ENCODE assay signal across 8 mouse cellular contexts in the genomic region with DNA sequence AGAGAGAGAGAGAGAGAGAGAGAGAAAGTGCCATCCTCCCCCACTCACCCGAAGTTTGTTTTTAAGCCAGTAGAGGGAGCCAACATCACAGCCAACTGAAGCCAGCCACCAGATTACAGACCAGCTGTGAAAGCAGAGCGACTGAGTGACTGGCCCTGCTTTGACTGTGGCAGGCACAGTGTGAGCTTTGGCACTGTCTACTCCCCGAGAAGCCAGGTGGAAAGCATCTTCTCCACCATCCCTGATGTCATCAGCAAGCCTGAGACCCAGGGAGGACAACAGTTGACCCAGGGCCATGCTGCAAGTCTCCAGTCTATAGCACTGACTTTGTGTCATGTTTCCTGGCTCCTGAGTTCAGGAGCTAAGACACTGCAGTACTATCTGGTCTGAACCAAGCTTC. TPM values are rescaled to one million over a fixed set of nuclear protein-coding genes. Genes with fewer than 3 reads are reported as not detected.
DNase-seq lines count a peak whose midpoint lies in the region; ATAC-seq and TF ChIP-seq lines count a peak whose summit lies in the region.

No protein-coding gene starts in this region.

- no peak for TF ChIP-seq POLR2A in thymus, adult 2 months (IDR thresholded peaks at IDR 0.05; ENCODE audit: control insufficient read depth, extremely low read depth, insufficient read depth, low read length, poor library complexity)
- no peak for TF ChIP-seq POLR2A in small intestine, adult 2 months (IDR thresholded peaks at IDR 0.05; ENCODE audit: low read depth, low read length)

- intact Hi-C loops in left cerebral cortex, postnatal 4 days (cut with DNase I): loop anchor here (2.0 to 5.0 kb wide), 2 partner anchors 77 to 200 kb away; a partner anchor contains a TSS

- H3K4me1 ChIP-seq in thymus, adult 2 months (replicated peaks; ENCODE audit: control insufficient read depth, insufficient read depth, low read length): no peaks in the 10 kb centered on the region
- peaks cover 4% of the 10 kb centered on the region for H3K4me1 ChIP-seq in midbrain, embryonic 11.5 days (ENCODE audit: control insufficient read depth, insufficient read depth, low read length)
- H3K4me1 ChIP-seq in small intestine, adult 2 months (ENCODE audit: control insufficient read depth, insufficient read depth, insufficient read length, low read length): peaks cover 2% of the 10 kb centered on the region; the same call in 1 of the 2 replicates

- peak; percentile 21 for DNase-seq in thymus, adult 2 months
- DNase-seq in thymus, postnatal 36 days: no peak
- DNase-seq in embryo, embryonic 11.5 days (ENCODE audit: low read depth, low spot score): peak; percentile 67
- DNase-seq in kidney, adult 18-20 months: peak; percentile 70
- peak; percentile 69 for DNase-seq in left cerebral cortex, postnatal 4 days
- DNase-seq in midbrain, embryonic 11.5 days (ENCODE audit: low spot score, missing footprints): peak; percentile 97

- H3K27ac ChIP-seq in thymus, adult 2 months (ENCODE audit: control insufficient read depth, insufficient read depth, low read length): no peak overlapping the region
- no peak overlapping the region for H3K27ac ChIP-seq in midbrain, embryonic 11.5 days (ENCODE audit: low read depth, low read length)
- no peak overlapping the region for H3K27ac ChIP-seq in small intestine, adult 2 months (ENCODE audit: insufficient read depth, low read depth, low read length)

- no peak overlapping the region for H3K4me3 ChIP-seq in thymus, adult 2 months (ENCODE audit: control insufficient read depth, insufficient read depth, low read length)
- H3K4me3 ChIP-seq in midbrain, embryonic 11.5 days (ENCODE audit: low read depth, low read length): no peak overlapping the region
- H3K4me3 ChIP-seq in small intestine, adult 2 months (ENCODE audit: low read depth, low read length): no peak overlapping the region

- no peaks in the 10 kb centered on the region for H3K9me3 ChIP-seq in midbrain, embryonic 11.5 days (ENCODE audit: control insufficient read depth, low read length)

- WGBS in thymus, adult 2 months: 7% methylated on average over 3 of the region's 3 CpGs
- 2% methylated on average over 3 of the region's 3 CpGs for WGBS in midbrain, embryonic 11.5 days
- 0% methylated on average over 3 of the region's 3 CpGs for WGBS in small intestine, adult 2 months

- ATAC-seq in granulocyte monocyte progenitor cell, adult 5-6 weeks (replicated peaks; ENCODE audit: poor library complexity, severe bottlenecking): peak; percentile 81
- peak; percentile 89 for ATAC-seq in midbrain, embryonic 11.5 days (ENCODE audit: low FRiP score)

- H3K27me3 ChIP-seq in thymus, adult 2 months (ENCODE audit: control insufficient read depth, insufficient read depth, low read length): no peaks in the 10 kb centered on the region
- H3K27me3 ChIP-seq in midbrain, embryonic 11.5 days (ENCODE audit: control insufficient read depth, insufficient read depth, low read length): no peaks in the 10 kb centered on the region
- H3K27me3 ChIP-seq in small intestine, adult 2 months (ENCODE audit: control insufficient read depth, insufficient read depth, low read length): no peaks in the 10 kb centered on the region

- TF ChIP-seq CTCF in thymus, adult 2 months (IDR thresholded peaks at IDR 0.05; ENCODE audit: borderline replicate concordance, control insufficient read depth, extremely low read depth, insufficient read depth, low read length, poor library complexity): no peak
- peak; percentile 82; the same call in 1 of the 2 replicates for TF ChIP-seq CTCF in small intestine, adult 2 months (IDR thresholded peaks at IDR 0.05; ENCODE audit: extremely low read depth, insufficient read length, insufficient replicate concordance, low read depth, low read length)

- no peak overlapping the region for H3K4me2 ChIP-seq in midbrain, embryonic 11.5 days

- H3K36me3 ChIP-seq in thymus, adult 2 months (ENCODE audit: control insufficient read depth, insufficient read depth, low read length): no peaks in the 10 kb centered on the region
- no peaks in the 10 kb centered on the region for H3K36me3 ChIP-seq in midbrain, embryonic 11.5 days (ENCODE audit: control insufficient read depth, insufficient read depth, low read length)
- peaks cover 5% of the 10 kb centered on the region; the same call in 1 of the 2 replicates for H3K36me3 ChIP-seq in small intestine, adult 2 months (ENCODE audit: control insufficient read depth, insufficient read depth, low read length)

- H3K9ac ChIP-seq in midbrain, embryonic 11.5 days (ENCODE audit: low read length): no peak overlapping the region

RNA-seq across cellular contexts. Expression of a gene that starts 20.2 kb away (rescaled TPM):
- polyA plus RNA-seq in thymus, adult 2 months (2012; rRNA removed): 1.1 TPM in 2 replicates
- total RNA-seq in granulocyte monocyte progenitor cell, adult 5-6 weeks (2014; fragmentation: Nextera tagmentation): not detected in 2 replicates
- total RNA-seq in granulocyte monocyte progenitor cell, adult 5-6 weeks (2017): not detected in 2 replicates
- under 1 TPM; 0.44 TPM for total RNA-seq in left cerebral cortex, postnatal 4 days (2021)
- not detected in 2 replicates for polyA plus RNA-seq in midbrain, embryonic 11.5 days (2014; fragmentation: Nextera tagmentation; extraction: Ambion mirVana)
- 0.04 and 0.05 TPM in 2 replicates for polyA plus RNA-seq in small intestine, adult 2 months (2012; rRNA removed)

RNA-seq across cellular contexts. Expression of a gene that starts 22.7 kb away (rescaled TPM):
- polyA plus RNA-seq in thymus, adult 2 months (2012; rRNA removed): 6.9 and 8.9 TPM in 2 replicates
- total RNA-seq in granulocyte monocyte progenitor cell, adult 5-6 weeks (2014; fragmentation: Nextera tagmentation): 4.7 and 14.4 TPM in 2 replicates
- total RNA-seq in granulocyte monocyte progenitor cell, adult 5-6 weeks (2017): 7.7 and 7.8 TPM in 2 replicates
- total RNA-seq in left cerebral cortex, postnatal 4 days (2021): 1 to 10 TPM; 7.0 to 9.1 TPM
- polyA plus RNA-seq in midbrain, embryonic 11.5 days (2014; fragmentation: Nextera tagmentation; extraction: Ambion mirVana): 23.2 and 23.6 TPM in 2 replicates
- polyA plus RNA-seq in small intestine, adult 2 months (2012; rRNA removed): 6.8 and 14.2 TPM in 2 replicates

RNA-seq across cellular contexts. Expression of a gene that starts 29.8 kb away (rescaled TPM):
- polyA plus RNA-seq in thymus, adult 2 months (2012; rRNA removed): 0.23 and 0.30 TPM in 2 replicates
- total RNA-seq in granulocyte monocyte progenitor cell, adult 5-6 weeks (2014; fragmentation: Nextera tagmentation): not detected in 2 replicates
- total RNA-seq in granulocyte monocyte progenitor cell, adult 5-6 weeks (2017): not detected in 2 replicates
- under 1 TPM; 0.34 to 0.52 TPM for total RNA-seq in left cerebral cortex, postnatal 4 days (2021)
- polyA plus RNA-seq in midbrain, embryonic 11.5 days (2014; fragmentation: Nextera tagmentation; extraction: Ambion mirVana): 0.03 TPM in 1 of 2 replicates, not detected in the other
- not detected in 2 replicates for polyA plus RNA-seq in small intestine, adult 2 months (2012; rRNA removed)

RNA-seq across cellular contexts. Expression of a gene that starts 48.8 kb away (rescaled TPM):
- 0.22 and 0.33 TPM in 2 replicates for polyA plus RNA-seq in thymus, adult 2 months (2012; rRNA removed)
- total RNA-seq in granulocyte monocyte progenitor cell, adult 5-6 weeks (2014; fragmentation: Nextera tagmentation): not detected in 2 replicates
- total RNA-seq in granulocyte monocyte progenitor cell, adult 5-6 weeks (2017): not detected in 2 replicates
- under 1 TPM; 0.16 to 0.32 TPM for total RNA-seq in left cerebral cortex, postnatal 4 days (2021)
- not detected in 2 replicates for polyA plus RNA-seq in midbrain, embryonic 11.5 days (2014; fragmentation: Nextera tagmentation; extraction: Ambion mirVana)
- 7.3 and 20.9 TPM in 2 replicates for polyA plus RNA-seq in small intestine, adult 2 months (2012; rRNA removed)

Comparison
In these comparisons a context has a peak if more than half of its experiments do, and no peak if none do; other contexts are left out.
1. DNase-seq: peak in thymus, adult 2 months (single experiment), embryo, embryonic 11.5 days (single experiment), kidney, adult 18-20 months (single experiment), left cerebral cortex, postnatal 4 days (single experiment) and midbrain, embryonic 11.5 days (single experiment); none in thymus, postnatal 36 days (0 of 2).